Mouse (Mus musculus) megakaryocyte progenitor cell, adult 5-6 weeks (primary cell): ENCODE data around the gene Serpinb9f. TPM values are rescaled to one million over a fixed set of nuclear protein-coding genes. Genes with fewer than 3 reads are reported as not detected.
"Not testable (repeated sequence)": the region's sequence is repeated elsewhere in the genome, so short reads cannot be mapped to it uniquely, and the experiment has no call there.

ENCODE experiments used
- ATAC-seq: replicated peaks from 2 replicates; pipeline ENCODE4 v1.8.0; 2016; ENCODE audit warnings: mild to moderate bottlenecking, moderate TSS enrichment, inconsistent platforms; ENCODE audit not compliant: poor library complexity
- total RNA-seq, 2 experiments: library from RNA; stranded (forward) in 1 of 2; stranded (reverse) in 1 of 2; fragments of 157-497, 149-512 nt in 1 of 2; fragments of 200-1000 nt in 1 of 2; gene quantifications; 2 replicates each; pipeline versions ENCODE4 v1.2.3 to v1.2.4; 2015 to 2017

Gene Serpinb9f
- total RNA-seq (2015) (not detected in 2 replicates), total RNA-seq (2017) (not detected in 2 replicates)

DNA sequence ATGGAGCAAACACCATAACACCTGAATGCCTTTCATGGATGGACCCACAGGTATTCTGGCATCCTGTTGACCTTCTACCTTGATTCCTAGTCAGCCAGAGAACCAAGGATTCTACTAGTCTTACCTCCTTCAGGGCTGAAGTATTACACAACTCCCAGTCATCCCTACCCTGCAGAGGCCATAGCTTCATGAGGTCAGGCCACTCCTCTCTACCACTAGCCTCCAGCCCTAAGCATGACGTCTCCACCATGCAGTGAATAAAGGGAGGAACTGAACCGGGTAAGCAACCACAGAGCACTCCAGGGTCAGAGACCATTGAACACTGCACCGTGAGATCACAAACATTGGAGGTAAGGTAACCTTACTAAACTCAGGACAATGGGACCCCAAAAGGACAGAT, at the start of gene Serpinb9f:
TSS of gene Serpinb9f (plus strand) at position 301 of the 400 bp plus-strand sequence.
- not testable (repeated sequence) for ATAC-seq

DNA sequence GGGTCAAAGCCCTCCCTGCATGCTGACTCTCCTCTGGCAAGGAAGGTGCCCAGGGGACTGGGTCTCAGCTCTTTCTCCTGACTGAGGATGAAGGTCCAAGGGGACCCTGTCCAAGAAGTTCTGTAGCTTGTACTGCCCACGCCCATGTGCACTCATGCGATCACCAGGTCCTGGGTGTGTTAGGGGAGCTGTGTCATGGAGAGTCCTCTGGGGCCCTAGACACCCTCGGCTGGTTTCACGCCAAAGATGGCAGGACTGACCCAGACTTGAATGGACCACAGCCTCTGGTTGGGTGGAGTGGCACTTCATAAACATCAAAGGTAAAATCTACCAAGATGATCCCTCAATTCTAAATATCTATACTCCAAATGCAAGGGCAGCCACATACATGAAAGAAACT, 15.2 kb upstream of the Serpinb9f start:
- not testable (repeated sequence) for ATAC-seq

DNA sequence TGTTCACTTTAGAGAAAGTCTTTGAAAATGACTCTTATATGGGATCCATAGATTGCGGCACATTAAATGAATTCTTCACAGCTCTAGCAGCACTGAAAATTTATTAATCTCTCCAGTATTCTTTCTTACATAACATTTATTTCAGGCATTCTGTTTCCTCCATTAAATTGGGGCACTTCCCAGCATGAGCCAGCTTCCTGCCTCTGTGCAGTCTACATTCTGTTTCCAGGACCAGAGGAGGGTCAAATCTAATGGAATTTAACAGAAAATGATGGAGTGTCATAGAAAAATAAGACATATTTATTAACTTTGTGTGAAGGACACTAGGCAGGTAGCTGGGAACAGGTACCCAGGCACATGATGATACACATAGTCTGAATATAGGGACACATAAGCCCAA, 32.8 kb downstream of the Serpinb9f start:
- ATAC-seq, result not testable (repeated sequence)

Other genes starting within 250 kb of the Serpinb9f start
- gene Serpinb1b, start 245.5 kb upstream of the Serpinb9f start, total RNA-seq (2015), result 0.37 TPM in 1 of 2 replicates, not detected in the other
- not detected in 2 replicates for gene Serpinb1b, start 245.5 kb upstream of the Serpinb9f start, total RNA-seq (2017)
- gene Serpinb9c, start 164.3 kb upstream of the Serpinb9f start, total RNA-seq (2015), result not detected in 2 replicates
- gene Serpinb9c, start 164.3 kb upstream of the Serpinb9f start, total RNA-seq (2017), result not detected in 2 replicates
- gene Serpinb9d, start 131.1 kb upstream of the Serpinb9f start, total RNA-seq (2015), result not detected in 2 replicates
- not detected in 2 replicates for gene Serpinb9d, start 131.1 kb upstream of the Serpinb9f start, total RNA-seq (2017)
- gene Serpinb9e, start 74.5 kb upstream of the Serpinb9f start, total RNA-seq (2015), result not detected in 2 replicates
- not detected in 2 replicates for gene Serpinb9e, start 74.5 kb upstream of the Serpinb9f start, total RNA-seq (2017)
- not detected in 2 replicates for gene Gm11397, start 71.7 kb downstream of the Serpinb9f start, total RNA-seq (2015)
- gene Gm11397, start 71.7 kb downstream of the Serpinb9f start, total RNA-seq (2017), result not detected in 2 replicates
- gene Serpinb9g, start 160.7 kb downstream of the Serpinb9f start, total RNA-seq (2015), result not detected in 2 replicates
- gene Serpinb9g, start 160.7 kb downstream of the Serpinb9f start, total RNA-seq (2017), result not detected in 2 replicates